Mouse (Mus musculus) spleen, postnatal 10 days (tissue): Measurements from ENCODE around the gene Cln5.

ENCODE experiments used
- DNase-seq, 2 experiments: peaks; one replicate each; pipeline ENCODE4 v3.0.0; 2021 to 2022; ENCODE audit warnings: low spot score in 2 of 2

The Cln5 gene

GRCm38 (mm10) chr14:103112606-103113363 is 42.8 kb downstream of the Cln5 start:
- DNase-seq, result no peak

GRCm38 (mm10) chr14:103114994-103115670 is 45.1 kb downstream of the Cln5 start:
- DNase-seq, result no peak

- no peak for DNase-seq
Measured at GRCm38 (mm10) chr14:103125756-103126155, 55.7 kb downstream of the Cln5 start.
